Mouse (Mus musculus): ENCODE results near the gene Ttf2.

Ttf2 gene

GRCm38 (mm10) chr3:100911498-100912213 is 57.8 kb downstream of the Ttf2 start:
- DNase-seq (ENCODE audit: low spot score in 2 of 2), result no peak

DNA sequence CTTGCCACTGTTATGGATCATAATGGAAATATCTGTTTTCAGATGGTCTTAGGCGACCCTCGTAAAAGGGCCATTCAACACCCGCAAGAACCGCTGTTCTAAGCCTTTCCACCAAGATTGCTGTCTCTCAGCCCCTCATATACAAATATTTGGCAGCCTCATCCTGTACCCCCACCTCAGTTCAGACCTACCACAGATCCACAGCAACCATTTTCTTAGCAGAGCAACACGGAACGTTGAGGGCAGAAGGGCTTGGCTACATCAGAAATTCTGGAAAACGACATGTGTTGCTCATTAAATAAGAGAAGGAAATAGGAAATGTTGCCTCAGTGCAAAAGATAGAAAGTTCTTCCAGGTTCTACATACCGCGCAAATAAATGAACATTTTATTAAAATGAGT is 58.4 kb downstream of the Ttf2 start:
- no peak for DNase-seq (ENCODE audit: low spot score in 2 of 2)

- no peak for DNase-seq (ENCODE audit: low spot score in 2 of 2)
These were observed 58.8 kb downstream of the Ttf2 start for GRCm38 (mm10) chr3:100910621-100911020.

GRCm38 (mm10) chr3:100908594-100908993 is 60.9 kb downstream of the Ttf2 start:
- DNase-seq (ENCODE audit: low spot score in 2 of 2), result no peak

DNA sequence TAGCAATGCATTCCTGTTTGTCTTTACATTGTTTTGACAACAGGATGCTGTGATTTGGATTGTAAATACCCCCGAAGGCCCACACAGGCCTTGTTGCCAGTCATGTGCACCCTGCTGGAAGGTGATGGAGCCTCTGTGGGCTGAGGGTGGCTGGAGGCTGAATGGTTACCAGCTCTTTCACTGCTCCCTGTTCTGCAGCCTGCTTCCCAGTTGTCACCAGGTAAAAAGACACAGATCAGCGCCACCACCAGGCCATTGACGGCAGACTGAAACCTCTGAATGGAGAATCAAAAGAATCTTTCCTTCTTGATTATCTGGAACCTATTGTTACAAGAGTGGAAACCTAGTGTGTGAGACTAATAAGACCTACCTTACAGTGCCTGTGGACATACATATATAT is 62.5 kb downstream of the Ttf2 start:
- DNase-seq (ENCODE audit: low spot score in 2 of 2), result no peak

DNA sequence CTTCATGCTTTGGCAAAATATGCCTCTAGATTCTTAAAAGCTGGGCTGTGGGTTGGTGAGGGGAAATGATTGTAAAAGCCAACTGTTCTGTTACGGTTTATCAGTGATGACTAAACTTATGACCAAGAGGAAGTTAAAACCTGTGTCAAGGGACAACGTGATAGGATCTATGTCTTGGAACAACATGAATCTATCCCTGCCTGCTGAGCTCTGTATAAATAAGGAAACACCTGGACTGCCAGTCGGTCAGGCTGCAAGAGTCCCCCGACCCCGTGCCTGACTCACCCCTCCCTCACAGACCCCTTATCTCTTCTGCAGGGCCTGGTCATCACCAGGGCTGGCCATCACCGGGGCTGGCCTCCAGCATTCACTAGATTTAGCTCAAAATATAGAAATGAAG is 63.3 kb downstream of the Ttf2 start:
- DNase-seq (ENCODE audit: low spot score in 2 of 2), result no peak

- DNase-seq (ENCODE audit: low spot score in 2 of 2), result no peak
These were observed 74.0 kb downstream of the Ttf2 start for GRCm38 (mm10) chr3:100895500-100895899.

GRCm38 (mm10) chr3:100892383-100893335 is 76.8 kb downstream of the Ttf2 start:
- DNase-seq (ENCODE audit: low spot score in 2 of 2), result no peak

DNA sequence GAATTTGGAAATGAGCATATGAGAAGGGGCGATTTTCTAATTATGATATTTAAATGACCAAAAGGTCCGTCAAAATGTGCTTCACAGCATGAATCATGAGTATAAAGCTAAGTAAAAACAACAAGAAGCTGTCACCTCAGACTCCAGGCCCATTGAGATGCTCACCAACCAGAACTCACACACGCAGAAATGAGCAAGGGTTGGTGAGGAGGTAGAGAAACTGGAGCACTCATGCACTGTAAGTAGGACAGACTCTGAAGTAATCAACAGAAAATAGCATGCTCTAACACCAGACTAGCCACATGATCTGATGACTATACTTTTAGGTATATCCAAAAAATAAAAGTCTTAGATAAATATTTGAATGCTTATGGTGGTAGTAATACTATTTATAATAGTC is 79.1 kb downstream of the Ttf2 start:
- no peak for DNase-seq (ENCODE audit: low spot score in 2 of 2)

DNA sequence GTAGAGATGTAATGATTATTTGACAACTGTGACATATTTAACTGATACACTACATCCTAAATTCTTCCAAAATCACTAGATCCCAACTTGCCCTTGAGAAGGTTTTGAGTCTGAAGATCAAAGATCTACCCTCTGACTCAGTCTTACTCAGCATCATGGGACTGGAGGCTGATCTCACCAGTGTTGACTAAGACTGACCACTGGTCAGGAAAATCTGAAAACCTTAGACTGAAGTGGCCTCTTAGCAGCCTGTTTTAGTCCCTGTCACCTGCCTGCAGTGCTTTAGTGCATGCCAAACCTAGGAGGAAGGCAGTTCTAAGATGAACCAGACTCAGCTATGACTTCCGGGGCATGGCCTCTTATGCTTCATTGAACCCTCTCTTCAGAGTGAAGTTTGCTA is 80.2 kb downstream of the Ttf2 start:
- DNase-seq (ENCODE audit: low spot score in 2 of 2), result no peak
